Mouse (Mus musculus) embryo, embryonic 10 days (tissue): Measurements from ENCODE around the gene Krtap4-2.

Experiments
- DNase-seq: peaks from one replicate; pipeline ENCODE4 v3.0.0-alpha.2; 2015; ENCODE audit warnings: low spot score

The Krtap4-2 gene

DNA sequence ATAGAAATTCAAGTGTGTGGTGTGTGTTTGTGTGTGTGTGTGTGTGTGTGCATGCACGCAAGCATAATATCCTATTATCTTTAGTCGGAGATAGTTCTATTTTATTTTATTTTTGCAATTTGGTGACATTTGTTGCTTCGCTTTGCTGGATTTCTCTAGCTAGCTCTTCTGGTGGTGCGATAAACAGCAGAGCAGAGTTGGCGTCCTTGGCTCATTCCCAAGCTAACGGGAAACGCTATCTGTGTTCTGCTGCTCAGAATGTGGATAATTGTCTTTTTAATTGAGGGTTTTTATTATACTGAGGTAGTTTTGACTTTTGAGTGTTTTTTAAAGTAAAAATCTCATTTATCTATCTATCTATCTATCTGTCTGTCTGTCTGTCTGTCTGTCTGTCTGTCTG lies 49.8 kb downstream of the Krtap4-2 start:
- DNase-seq, result no peak
